Mouse (Mus musculus) naive thymus-derived CD4-positive, alpha-beta T cell, adult 2 months (primary cell): ENCODE results near the gene A730049H05Rik.

Experiments
- DNase-seq: peaks from one replicate; pipeline ENCODE4 v3.0.0-alpha.2; 2011; ENCODE audit warnings: low read depth

The A730049H05Rik gene

GRCm38 (mm10) chr6:92882446-92882845 is 66.2 kb downstream of the A730049H05Rik start:
- no peak for DNase-seq

DNA sequence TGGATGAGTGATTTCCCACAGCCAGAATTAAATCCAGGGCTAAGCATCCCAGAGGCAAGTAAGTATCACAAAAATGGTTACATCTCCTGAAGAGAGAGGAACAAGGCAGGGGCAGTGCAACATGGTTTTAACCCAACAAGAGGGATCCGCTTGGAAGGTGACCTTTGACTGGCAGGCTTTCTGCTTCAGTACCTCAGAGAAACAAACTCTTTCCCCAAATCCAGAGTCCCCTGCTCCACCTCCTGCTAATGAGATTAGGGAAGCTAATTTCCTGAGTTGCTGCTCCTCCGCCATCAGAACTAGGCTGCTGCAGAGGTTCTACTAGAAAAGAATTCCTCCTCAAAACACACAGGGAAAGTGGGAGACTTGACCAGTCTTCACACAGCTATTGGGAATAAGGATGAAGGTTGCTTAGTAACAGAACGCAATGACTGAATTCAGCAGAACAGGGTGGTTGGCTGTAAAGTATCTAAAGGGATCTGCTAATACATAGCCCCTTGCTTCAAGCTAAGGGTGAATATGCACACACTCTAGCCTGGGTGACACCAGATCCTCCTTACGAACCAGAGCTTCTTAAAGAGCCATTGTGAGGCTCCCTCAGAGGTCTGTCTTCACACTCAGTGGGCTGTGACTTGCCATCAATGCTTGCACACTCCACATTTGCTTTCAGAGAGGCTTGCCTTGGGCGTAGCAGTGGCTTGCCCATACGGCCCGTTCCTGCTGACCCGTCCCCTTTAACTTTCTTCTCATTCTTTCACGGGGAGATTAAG is 67.0 kb downstream of the A730049H05Rik start:
- no peak for DNase-seq

- DNase-seq = no peak
Measured at GRCm38 (mm10) chr6:92891535-92891934, 75.3 kb downstream of the A730049H05Rik start.
